Mouse (Mus musculus) left cerebral cortex, postnatal 25 days (tissue): ENCODE results near the gene Bcl2a1d. TPM values are rescaled to one million over a fixed set of nuclear protein-coding genes. Genes with fewer than 3 reads are reported as not detected.
"Not testable (repeated sequence)": the region's sequence is repeated elsewhere in the genome, so short reads cannot be mapped to it uniquely, and the experiment has no call there.

Experiments used
- DNase-seq, 2 experiments: peaks; one replicate each; pipeline ENCODE4 v3.0.0; 2022; ENCODE audit warnings: low spot score in 2 of 2, mixed read lengths in 1 of 2
- intact Hi-C: fragments of 180-260 bp; cut with DNase I; formaldehyde crosslinking; loops from one replicate; pipeline ENCODE4 v1.15.1; 2025
- total RNA-seq, 2 experiments: library from RNA; stranded (reverse); gene quantifications; 2 replicates each; pipeline ENCODE4 v1.2.3; 2021

The Bcl2a1d gene
- total RNA-seq, result 1 to 10 TPM in 1 of 2 experiments, under 1 TPM in 1; 0.64 to 1.0 TPM

- intact Hi-C loops, DNase-seq: not testable (repeated sequence)
Observed at GRCm38 (mm10) chr9:88731728-88732127, at the start of gene Bcl2a1d. Gene Bcl2a1d, minus strand, starts transcription at chr9:88731914.

DNA sequence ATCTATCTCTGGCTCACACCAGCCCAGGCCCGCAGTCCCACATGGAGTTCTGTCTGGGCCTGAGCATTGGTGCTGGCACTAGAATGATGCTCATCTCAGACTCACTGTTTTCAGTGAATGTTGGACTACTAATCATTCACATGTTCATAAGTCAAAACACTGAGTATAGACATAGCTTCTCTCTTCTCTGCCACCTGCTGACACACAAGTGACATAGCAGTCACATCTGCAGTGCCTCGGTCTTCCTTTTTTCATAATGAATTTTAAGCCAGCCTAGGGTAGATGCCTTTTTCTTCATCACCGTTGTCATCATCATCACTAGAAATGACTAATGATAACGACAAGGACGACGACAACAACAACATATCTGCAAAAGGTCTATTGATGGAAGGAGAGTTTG lies 38.5 kb upstream of the Bcl2a1d start:
- DNase-seq, intact Hi-C loops: not testable (repeated sequence)

DNA sequence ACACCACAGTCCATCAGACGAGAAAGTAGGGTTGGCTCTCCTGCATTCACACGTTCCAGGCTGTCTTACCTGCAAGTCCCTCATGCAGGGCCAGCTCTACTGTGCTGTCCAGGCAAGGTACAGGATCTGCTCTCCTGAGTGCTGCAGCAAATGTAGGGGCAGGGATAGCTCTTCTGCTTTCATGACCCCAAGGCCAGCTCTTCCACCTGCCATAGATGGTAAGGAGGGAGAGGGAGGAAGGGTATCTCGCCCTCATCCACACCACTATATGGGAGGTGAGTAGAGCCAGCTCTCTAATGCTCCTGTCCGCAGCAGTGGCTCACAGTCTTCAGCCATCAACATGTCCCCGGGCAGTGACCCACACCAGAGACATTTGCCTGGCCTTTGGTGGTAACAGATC lies 37.8 kb upstream of the Bcl2a1d start:
- DNase-seq, intact Hi-C loops: not testable (repeated sequence)

DNA sequence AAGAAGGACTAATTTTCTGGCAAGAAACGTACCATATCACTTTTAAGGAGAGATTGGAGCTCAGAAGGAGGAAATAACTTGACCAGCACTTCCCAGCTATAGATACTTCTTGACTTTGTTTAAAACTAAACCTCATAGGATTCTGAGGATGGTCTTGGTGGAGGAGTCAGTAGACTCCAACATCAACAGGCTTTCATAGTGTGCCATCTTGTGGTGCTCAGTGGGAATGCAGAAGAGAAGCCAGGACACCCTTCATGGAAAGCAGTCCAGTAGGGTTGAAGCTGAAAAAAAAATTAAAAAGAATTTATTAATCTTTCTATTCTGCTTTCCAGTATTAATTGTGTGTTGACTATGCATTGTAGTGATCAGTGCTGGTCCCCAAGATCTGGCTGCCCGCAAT lies 15.0 kb upstream of the Bcl2a1d start:
- intact Hi-C loops, result not testable (repeated sequence)
- DNase-seq, result peak in 1 of 2 experiments; percentile 21

- intact Hi-C loops, result not testable (repeated sequence)
Observed at GRCm38 (mm10) chr9:88746046-88746445, 14.3 kb upstream of the Bcl2a1d start.

DNA sequence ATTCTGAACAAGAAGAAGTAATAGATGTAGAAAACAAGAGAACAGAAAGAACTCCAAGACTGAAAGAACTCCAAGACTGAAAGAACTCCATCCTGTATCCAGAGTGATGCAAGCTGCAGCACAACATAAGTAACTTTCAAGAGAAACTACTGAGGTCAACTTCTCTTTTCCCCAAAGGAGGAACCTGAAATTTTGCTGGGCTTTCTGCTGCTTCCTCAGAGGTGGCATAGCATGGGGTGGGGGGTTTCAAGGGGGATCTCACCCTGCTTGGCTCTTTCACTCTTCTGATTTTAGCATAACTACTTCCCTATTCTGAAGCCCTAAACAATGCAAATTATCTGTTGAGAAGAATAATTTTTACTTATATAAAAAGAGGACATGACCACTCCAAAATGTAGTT lies 3.6 kb upstream of the Bcl2a1d start:
- intact Hi-C loops, DNase-seq: not testable (repeated sequence)

More at GRCm38 (mm10) chr9:88746046-88746445, 14.3 kb upstream of the Bcl2a1d start:
- DNase-seq, result not testable (repeated sequence)

DNA sequence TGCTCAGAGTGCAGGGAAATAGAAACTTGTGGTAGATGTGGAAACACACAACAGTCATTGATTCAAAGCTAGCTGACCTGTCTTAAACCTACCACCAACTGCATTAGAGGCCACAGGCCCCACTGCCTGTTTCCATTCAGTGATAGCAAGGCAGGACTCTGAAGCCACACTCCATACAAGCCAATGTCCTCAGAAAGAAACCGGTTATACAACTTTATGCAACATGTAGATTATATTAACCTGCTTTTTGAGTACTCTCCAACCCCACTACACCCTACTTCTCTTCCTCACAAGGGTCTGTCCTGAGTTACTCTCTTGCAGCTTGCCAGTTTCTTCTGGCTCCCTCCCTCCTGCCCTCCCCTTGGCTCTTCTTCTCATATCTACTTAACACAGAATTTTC lies 1.5 kb upstream of the Bcl2a1d start:
- intact Hi-C loops, DNase-seq: not testable (repeated sequence)

GRCm38 (mm10) chr9:88732334-88732733 lies 620 bp upstream of the Bcl2a1d start:
- DNase-seq, intact Hi-C loops: not testable (repeated sequence)

- DNase-seq, result not testable (repeated sequence)
Observed at GRCm38 (mm10) chr9:88728311-88728710, 3.4 kb downstream of the Bcl2a1d start.

DNA sequence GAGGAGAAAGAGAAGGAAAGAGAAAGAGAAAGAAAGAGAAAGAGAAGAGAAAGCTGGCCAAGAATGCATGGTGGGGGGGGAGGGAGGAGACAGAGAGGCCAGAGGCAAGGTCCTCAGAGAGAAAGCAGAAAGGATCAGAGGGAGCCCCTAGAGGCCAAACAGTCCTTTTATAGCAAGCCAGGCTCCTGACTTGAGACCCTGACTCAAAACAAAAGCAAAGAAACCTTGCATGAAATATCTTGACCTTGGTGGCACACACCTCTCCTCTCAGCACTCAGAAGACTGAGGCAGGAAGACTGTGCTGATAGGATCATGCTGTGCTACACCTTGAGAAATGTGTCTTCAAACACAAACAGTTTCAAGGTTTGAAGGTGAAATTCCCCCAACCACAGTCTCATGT lies 10.1 kb downstream of the Bcl2a1d start:
- intact Hi-C loops, DNase-seq: not testable (repeated sequence)

More at GRCm38 (mm10) chr9:88728311-88728710, 3.4 kb downstream of the Bcl2a1d start:
- intact Hi-C loops, result not testable (repeated sequence)

- intact Hi-C loops, result loop anchor here (10.0 kb wide), 1 partner anchor 165 kb away; no protein-coding TSS in a partner anchor
- DNase-seq, result peak; percentile 66 to 68
Observed at GRCm38 (mm10) chr9:88719989-88720537, 11.7 kb downstream of the Bcl2a1d start, which contains the start of gene Mthfsl. Gene Mthfsl, minus strand, starts transcription at chr9:88720296.

DNA sequence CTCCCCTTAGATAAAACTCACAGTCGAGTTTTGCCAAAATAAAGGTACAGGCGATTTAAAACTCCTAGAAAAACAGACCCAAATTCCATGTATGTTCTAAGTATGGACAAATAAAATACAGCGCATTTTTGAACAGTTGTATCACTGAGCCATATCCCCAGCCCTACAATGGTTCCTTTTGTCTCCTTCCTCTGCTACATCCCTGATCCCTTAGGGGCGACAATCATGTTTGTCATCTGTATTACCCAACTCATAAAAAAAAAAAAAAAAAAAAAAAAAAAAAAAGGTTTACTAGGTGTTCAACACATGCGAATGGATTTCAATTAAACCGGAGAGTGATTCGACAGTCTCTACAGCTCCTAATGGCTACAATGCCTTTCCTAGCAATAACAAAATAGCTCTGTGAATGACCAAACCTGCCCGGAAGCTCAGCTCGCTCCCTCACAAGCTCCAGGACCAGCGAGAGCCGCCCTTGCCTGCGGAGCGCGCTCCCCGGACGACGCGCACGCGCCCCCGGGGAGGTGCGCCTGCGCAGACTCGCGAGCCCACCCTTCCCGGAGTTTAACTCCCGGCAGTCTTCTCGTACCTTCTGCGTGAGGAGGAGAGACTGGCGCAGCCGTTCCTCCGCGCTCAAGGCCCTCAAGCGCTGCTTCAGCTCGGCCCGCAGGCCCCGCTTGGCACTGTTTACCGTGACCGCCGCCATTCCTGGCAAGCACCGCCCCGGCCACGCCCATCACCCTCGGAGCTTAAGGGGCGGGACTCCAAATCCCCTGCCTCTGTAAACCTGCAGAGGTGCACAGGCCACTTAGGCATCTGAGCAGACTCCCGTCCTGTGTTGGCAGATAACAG lies 12.4 kb downstream of the Bcl2a1d start:
- peak; percentile 36 to 56 for DNase-seq
- intact Hi-C loops, result loop anchor here (10.0 kb wide), 1 partner anchor 164 kb away; no protein-coding TSS in a partner anchor

- intact Hi-C loops, result loop anchor here (10.0 kb wide), 1 partner anchor 164 kb away; no protein-coding TSS in a partner anchor
- peak in 1 of 2 experiments; percentile 39 for DNase-seq
Observed at GRCm38 (mm10) chr9:88718593-88718992, 13.1 kb downstream of the Bcl2a1d start.

DNA sequence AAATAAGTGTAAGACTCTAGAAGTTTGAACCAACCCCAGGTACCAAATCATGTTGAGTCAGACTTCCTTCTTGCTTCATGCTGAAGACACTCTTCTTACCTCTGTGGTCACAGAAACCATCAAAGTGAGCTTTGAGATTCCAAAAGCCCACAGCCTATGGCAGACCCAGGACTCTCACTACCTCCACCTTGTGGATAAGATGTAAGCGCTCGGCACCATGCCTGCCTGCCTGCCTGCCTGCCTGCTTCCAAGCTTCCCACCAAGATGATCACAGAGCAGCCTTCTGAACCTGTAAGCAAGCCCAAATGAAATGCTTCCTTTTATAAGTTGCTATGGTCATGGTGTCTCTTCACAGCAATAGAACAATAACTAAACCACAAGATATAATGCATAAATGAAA lies 13.6 kb downstream of the Bcl2a1d start:
- peak in 1 of 2 experiments; percentile 58 for DNase-seq
- intact Hi-C loops, result loop anchor here (10.0 kb wide), 1 partner anchor 163 kb away; no protein-coding TSS in a partner anchor

- DNase-seq, result not testable (repeated sequence)
- intact Hi-C loops, result loop anchor here (1.0 to 10.0 kb wide), 2 partner anchors 160 to 501 kb away; no protein-coding TSS in a partner anchor
Observed at GRCm38 (mm10) chr9:88714515-88714914, 17.2 kb downstream of the Bcl2a1d start.

GRCm38 (mm10) chr9:88712164-88712749 lies 19.5 kb downstream of the Bcl2a1d start:
- DNase-seq, result not testable (repeated sequence)
- intact Hi-C loops, result loop anchor here (10.0 kb wide), 1 partner anchor 157 kb away; no protein-coding TSS in a partner anchor

DNA sequence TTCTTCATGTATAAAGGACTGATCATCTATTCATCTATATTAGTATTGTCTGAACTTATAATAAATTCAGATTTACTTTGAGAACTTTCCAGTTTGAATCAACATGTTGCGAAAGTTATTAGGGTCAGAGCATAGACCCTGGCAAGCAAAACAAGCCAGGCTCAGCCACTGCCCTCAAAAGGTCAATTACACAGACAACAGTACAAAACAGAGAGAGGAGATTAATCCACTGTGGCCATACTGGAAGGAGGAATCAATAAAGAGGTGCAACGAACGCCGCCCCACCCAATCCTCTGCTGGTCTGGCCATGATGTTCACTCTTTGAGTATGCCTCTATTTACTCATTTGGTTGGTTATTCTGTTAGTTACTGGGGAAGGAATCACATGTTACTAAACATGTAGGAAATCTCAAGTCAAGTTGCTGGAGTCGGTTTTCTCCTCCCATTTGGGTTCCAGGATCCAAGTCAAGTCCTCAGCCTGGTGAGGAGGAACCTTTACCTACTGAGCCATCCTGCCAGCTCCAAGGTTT lies 20.7 kb downstream of the Bcl2a1d start:
- intact Hi-C loops, result loop anchor here (10.0 kb wide), 1 partner anchor 156 kb away; no protein-coding TSS in a partner anchor
- not testable (repeated sequence) for DNase-seq

- not testable (repeated sequence) for DNase-seq
- intact Hi-C loops, result loop anchor here (10.0 kb wide), 1 partner anchor 156 kb away; no protein-coding TSS in a partner anchor
Observed at GRCm38 (mm10) chr9:88710439-88710838, 21.3 kb downstream of the Bcl2a1d start.

- not testable (repeated sequence) for DNase-seq
- intact Hi-C loops, result loop anchor here (10.0 kb wide), 1 partner anchor 155 kb away; no protein-coding TSS in a partner anchor
Observed at GRCm38 (mm10) chr9:88709794-88710193, 21.9 kb downstream of the Bcl2a1d start.
